Comparison of ENCODE assay signal across 11 mouse cellular contexts in the genomic region with DNA sequence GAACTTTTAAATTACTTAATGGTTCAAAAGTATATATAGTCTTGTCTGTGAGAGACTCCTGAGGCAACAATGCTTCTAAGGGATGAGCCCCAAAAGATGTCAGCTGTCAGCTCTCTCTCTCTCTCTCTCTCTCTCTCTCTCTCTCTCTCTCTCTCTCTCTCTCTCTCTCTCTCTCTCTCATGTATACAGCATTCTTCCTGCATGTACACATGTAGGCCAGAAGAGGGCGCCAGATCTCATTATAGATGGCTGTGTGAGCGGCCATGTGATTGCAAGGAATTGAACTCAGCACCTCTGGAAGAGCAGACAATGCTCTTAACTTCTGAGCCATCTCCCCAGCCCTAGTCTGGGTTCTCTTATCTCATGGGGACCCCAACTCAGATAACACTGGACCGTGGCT. TPM values are rescaled to one million over a fixed set of nuclear protein-coding genes. Genes with fewer than 3 reads are reported as not detected.
DNase-seq lines count a peak whose midpoint lies in the region; ATAC-seq and TF ChIP-seq lines count a peak whose summit lies in the region.
"Had no signal": no experiment of that assay in that cellular context is flagged by ENCODE, and none has a peak within 500 bp of the region (broad histone marks: within the 10 kb centered on the region; RNA-seq: fewer than 3 reads in every experiment).

No protein-coding gene starts in this region.

- peaks cover 2 to 5% of the 10 kb centered on the region in 2 experiments for H3K4me1 ChIP-seq in liver, embryonic 14.5 days (replicated peaks; ENCODE audit: control insufficient read depth in 2 of 2, insufficient read depth in 2 of 2, low read length in 1 of 2)
- H3K4me1 ChIP-seq: hindbrain, embryonic 12.5 days; neural tube, embryonic 12.5 days had no signal

- TF ChIP-seq CTCF in liver, embryonic 14.5 days (IDR thresholded peaks at IDR 0.05; ENCODE audit: low read depth): peak; percentile 82

- H3K36me3 ChIP-seq in liver, embryonic 14.5 days (replicated peaks; ENCODE audit: control insufficient read depth, insufficient read depth, low read depth): no peaks in the 10 kb centered on the region
- H3K36me3 ChIP-seq: neural tube, embryonic 12.5 days had no signal

- no peak overlapping the region for H3K9ac ChIP-seq in liver, embryonic 14.5 days (replicated peaks)
- H3K9ac ChIP-seq: hindbrain, embryonic 12.5 days; neural tube, embryonic 12.5 days had no signal

- ATAC-seq in liver, embryonic 14.5 days (ENCODE audit: insufficient read depth): peak; percentile 57; the same call in 1 of the 2 replicates

- H3K4me2 ChIP-seq in liver, embryonic 14.5 days (ENCODE audit: low read depth): no peak overlapping the region
- H3K4me2 ChIP-seq: hindbrain, embryonic 12.5 days; neural tube, embryonic 12.5 days had no signal

- DNase-seq in adrenal gland, postnatal 14 days: peak; percentile 16
- no peak for DNase-seq in adrenal gland, adult 2 months
- peak; percentile 23 for DNase-seq in spleen, adult 12 weeks (ENCODE audit: low spot score)
- no peak for DNase-seq in spleen, adult 18-20 months
- peak in 1 of 3 experiments; percentile 38 for DNase-seq in liver, embryonic 14.5 days (ENCODE audit: low read depth in 3 of 3, low spot score in 3 of 3)
- peak; percentile 46 for DNase-seq in thymus, postnatal 4 days
- no peak for DNase-seq in left cerebral cortex, adult 8-10 months (ENCODE audit: low spot score in 2 of 2)
- DNase-seq in ovary, postnatal 10 days (ENCODE audit: low spot score): no peak
- DNase-seq: left cerebral cortex, postnatal 4 days had no signal

- WGBS in liver, embryonic 14.5 days (ENCODE audit: insufficient replicate concordance): 50% methylated on average over 3 of the region's 3 CpGs

- TF ChIP-seq EP300 in liver, embryonic 14.5 days (IDR thresholded peaks at IDR 0.05; ENCODE audit: low read depth): no peak

- H3K27ac ChIP-seq in liver, embryonic 14.5 days: no peak overlapping the region
- H3K27ac ChIP-seq: hindbrain, embryonic 12.5 days; neural tube, embryonic 12.5 days had no signal

- H3K4me3 ChIP-seq in liver, embryonic 14.5 days (ENCODE audit: insufficient read depth in 1 of 2, low read depth in 2 of 2, low read length in 2 of 2): no peak overlapping the region
- H3K4me3 ChIP-seq: hindbrain, embryonic 12.5 days; neural tube, embryonic 12.5 days had no signal

- no peaks in the 10 kb centered on the region for H3K27me3 ChIP-seq in liver, embryonic 14.5 days (ENCODE audit: control insufficient read depth, insufficient read depth, low read length)
- H3K27me3 ChIP-seq: hindbrain, embryonic 12.5 days; neural tube, embryonic 12.5 days had no signal

- no peaks in the 10 kb centered on the region for H3K9me3 ChIP-seq in liver, embryonic 14.5 days (ENCODE audit: control insufficient read depth, low read length)
- H3K9me3 ChIP-seq: hindbrain, embryonic 12.5 days; neural tube, embryonic 12.5 days had no signal

RNA-seq across cellular contexts. Expression of gene Zcrb1, which starts 19.0 kb away (rescaled TPM):
- total RNA-seq in adrenal gland, postnatal 14 days (2021): 89.3 and 92.4 TPM in 2 replicates
- total RNA-seq in adrenal gland, adult 2 months (2021): 10 to 100 TPM; 77.3 to 88.3 TPM
- polyA plus RNA-seq in adrenal gland, adult 2 months (2012; rRNA removed): 30.0 and 32.9 TPM in 2 replicates
- 21.5 and 44.0 TPM in 2 replicates for polyA plus RNA-seq in liver, embryonic 14.5 days (2012; rRNA removed)
- polyA plus RNA-seq in liver, embryonic 14.5 days (2014; fragmentation: Nextera tagmentation; extraction: Ambion mirVana): 64.0 and 65.4 TPM in 2 replicates
- 10 to 100 TPM; 66.1 to 80.1 (median 76.6) TPM for total RNA-seq in left cerebral cortex, adult 8-10 months (2022)

RNA-seq across cellular contexts. Expression of gene Pphln1, which starts 19.0 kb away (rescaled TPM):
- 39.2 and 39.8 TPM in 2 replicates for total RNA-seq in adrenal gland, postnatal 14 days (2021)
- total RNA-seq in adrenal gland, adult 2 months (2021): 10 to 100 TPM; 34.4 to 43.3 TPM
- polyA plus RNA-seq in adrenal gland, adult 2 months (2012; rRNA removed): 3.3 and 5.2 TPM in 2 replicates
- 8.2 and 9.6 TPM in 2 replicates for polyA plus RNA-seq in liver, embryonic 14.5 days (2012; rRNA removed)
- 9.7 and 10.1 TPM in 2 replicates for polyA plus RNA-seq in liver, embryonic 14.5 days (2014; fragmentation: Nextera tagmentation; extraction: Ambion mirVana)
- total RNA-seq in left cerebral cortex, adult 8-10 months (2022): 10 to 100 TPM; 34.8 to 44.0 (median 41.8) TPM

RNA-seq across cellular contexts. Expression of gene Yaf2, which starts 42.4 kb away (rescaled TPM):
- total RNA-seq in adrenal gland, postnatal 14 days (2021): 35.8 and 37.3 TPM in 2 replicates
- 10 to 100 TPM; 41.1 to 41.5 TPM for total RNA-seq in adrenal gland, adult 2 months (2021)
- 29.7 and 29.9 TPM in 2 replicates for polyA plus RNA-seq in adrenal gland, adult 2 months (2012; rRNA removed)
- polyA plus RNA-seq in liver, embryonic 14.5 days (2012; rRNA removed): 11.5 and 14.3 TPM in 2 replicates
- polyA plus RNA-seq in liver, embryonic 14.5 days (2014; fragmentation: Nextera tagmentation; extraction: Ambion mirVana): 23.1 and 27.2 TPM in 2 replicates
- total RNA-seq in left cerebral cortex, adult 8-10 months (2022): 100 to 1,000 TPM in 2 of 4 experiments, 10 to 100 TPM in 2; 87.5 to 106 (median 98.1) TPM

Comparison
In these comparisons a context has a peak if more than half of its experiments do, and no peak if none do; other contexts are left out.
1. DNase-seq: peak in adrenal gland, postnatal 14 days (single experiment), spleen, adult 12 weeks (single experiment) and thymus, postnatal 4 days (single experiment); none in adrenal gland, adult 2 months (single experiment), spleen, adult 18-20 months (0 of 2), left cerebral cortex, adult 8-10 months (0 of 2) and ovary, postnatal 10 days (single experiment).